Mouse (Mus musculus) urinary bladder, postnatal 25 days (tissue): Measurements from ENCODE around the gene Ankrd37.

ENCODE experiments used
- DNase-seq: peaks from one replicate; pipeline ENCODE4 v3.0.0; 2022; ENCODE audit warnings: low spot score

Ankrd37 gene

GRCm38 (mm10) chr8:45973988-45974505, 31.5 kb downstream of the Ankrd37 start:
- no peak for DNase-seq

GRCm38 (mm10) chr8:45970894-45971293, 34.6 kb downstream of the Ankrd37 start:
- no peak for DNase-seq

- DNase-seq: no peak
These were observed 54.9 kb downstream of the Ankrd37 start for GRCm38 (mm10) chr8:45950622-45951021.
